Mouse (Mus musculus) embryonic facial prominence, embryonic 12.5 days (tissue): ENCODE results near the gene Msi1. TPM values are rescaled to one million over a fixed set of nuclear protein-coding genes. Genes with fewer than 3 reads are reported as not detected.
"Not testable (repeated sequence)": the region's sequence is repeated elsewhere in the genome, so short reads cannot be mapped to it uniquely, and the experiment has no call there.

Source experiments
- ATAC-seq: fragments of 200-750 bp; cut with Nextera tagmentation; 2 replicates; pipeline ENCODE4 v1.8.0; 2017; ENCODE audit not compliant: insufficient number of reproducible peaks, insufficient read depth, low FRiP score, low TSS enrichment
- H3K27ac ChIP-seq: fragments of 300-500 bp; sonication (generic); 2 replicates; pipeline ENCODE4 v1.5.1; 2016; ENCODE audit warnings: mild to moderate bottlenecking
- H3K27me3 ChIP-seq: fragments of 300-500 bp; sonication (generic); 2 replicates; pipeline ENCODE4 v1.6.1; 2016; ENCODE audit warnings: mild to moderate bottlenecking, moderate library complexity
- H3K36me3 ChIP-seq: fragments of 300-500 bp; sonication (generic); 2 replicates; pipeline ENCODE4 v1.6.1; 2016; ENCODE audit warnings: mild to moderate bottlenecking
- H3K4me1 ChIP-seq: fragments of 300-500 bp; sonication (generic); 2 replicates; pipeline ENCODE4 v1.6.1; 2016
- H3K4me2 ChIP-seq: fragments of 300-500 bp; sonication (generic); replicated peaks from 2 replicates; pipeline ENCODE4 v1.6.1; 2016; ENCODE audit warnings: mild to moderate bottlenecking, moderate library complexity
- H3K4me3 ChIP-seq: fragments of 300-500 bp; sonication (generic); 2 replicates; pipeline ENCODE4 v1.5.1; 2016; ENCODE audit warnings: mild to moderate bottlenecking
- H3K9ac ChIP-seq: fragments of 300-500 bp; sonication (generic); 2 replicates; pipeline ENCODE4 v1.6.1; 2016; ENCODE audit warnings: mild to moderate bottlenecking, moderate library complexity
- H3K9me3 ChIP-seq: fragments of 300-500 bp; sonication (generic); 2 replicates; pipeline ENCODE4 v1.6.1; 2016; ENCODE audit warnings: mild to moderate bottlenecking, moderate library complexity
- WGBS: fragments of 180-500 bp; shearing (Covaris S2); methylation state at CpG from one replicate; pipeline ENCODE4 v1.1.7; 2016; 5-methylcytosine and 5-hydroxymethylcytosine counted together
- polyA plus RNA-seq: library from polyadenylated mRNA; unstranded; fragments of >200 nt; fragmentation: Nextera tagmentation; extraction: Ambion mirVana; gene quantifications from 2 replicates; pipeline ENCODE4 v1.2.1, GENCODE M21; 2016

Gene Msi1
- polyA plus RNA-seq, 1 experiment from 2014 or later, result 40.2 TPM

DNA sequence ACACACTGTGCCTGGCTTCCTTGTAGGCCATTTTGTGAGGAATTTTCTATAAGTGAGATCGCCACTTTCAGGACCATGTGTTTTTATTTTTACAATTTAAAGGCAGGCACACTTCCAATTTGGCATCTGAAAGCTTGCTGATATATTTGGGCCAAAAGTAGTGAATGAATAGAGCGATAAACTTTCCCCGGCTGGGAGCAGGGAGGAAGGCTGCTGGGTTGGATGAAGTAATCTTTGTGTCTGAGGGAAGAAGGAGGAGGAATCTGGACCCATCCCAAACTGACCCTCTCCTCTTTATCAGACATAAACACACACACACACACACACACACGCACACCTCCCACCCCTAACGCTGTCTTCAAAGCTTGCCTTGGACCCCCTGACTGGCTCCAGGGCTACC lies 64.0 kb downstream of the Msi1 start:
- no peaks in the 10 kb centered on the region for H3K9me3 ChIP-seq
- no peaks in the 10 kb centered on the region for H3K36me3 ChIP-seq
- no peak overlapping the region for H3K4me3 ChIP-seq
- peaks cover 29% of the 10 kb centered on the region for H3K4me1 ChIP-seq
- H3K27ac ChIP-seq, result peak overlapping the region; percentile 80
- ATAC-seq, result no peak
- H3K4me2 ChIP-seq, result no peak overlapping the region
- H3K27me3 ChIP-seq, result no peaks in the 10 kb centered on the region
- 33% methylated on average over 5 of the region's 5 CpGs for WGBS
- peak overlapping the region; percentile 36; the same call in 1 of the 2 replicates for H3K9ac ChIP-seq

DNA sequence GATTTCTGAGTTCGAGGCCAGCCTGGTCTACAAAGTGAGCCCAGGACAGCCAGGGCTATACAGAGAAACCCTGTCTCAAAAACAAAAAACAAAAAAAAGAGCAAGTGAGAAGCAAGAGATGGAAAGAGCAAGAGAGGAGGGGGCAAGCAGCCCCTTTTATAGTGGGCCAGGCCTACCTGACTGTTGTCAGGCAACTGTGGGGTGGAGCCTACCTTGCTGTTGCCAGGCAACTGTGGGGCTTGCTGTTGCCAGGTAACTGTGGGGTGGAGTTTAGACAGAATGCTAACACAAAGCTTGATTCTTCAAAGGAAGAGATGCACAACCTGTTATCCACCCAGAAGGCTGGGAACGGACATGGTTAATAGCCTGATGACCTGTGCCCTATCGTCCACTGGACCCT lies 66.2 kb downstream of the Msi1 start:
- H3K9me3 ChIP-seq, H3K27ac ChIP-seq, ATAC-seq, H3K27me3 ChIP-seq, H3K36me3 ChIP-seq, H3K9ac ChIP-seq, H3K4me3 ChIP-seq, H3K4me2 ChIP-seq: not testable (repeated sequence)
- H3K4me1 ChIP-seq, result peaks cover 29% of the 10 kb centered on the region
- 85% methylated on average over 3 of the region's 3 CpGs for WGBS

DNA sequence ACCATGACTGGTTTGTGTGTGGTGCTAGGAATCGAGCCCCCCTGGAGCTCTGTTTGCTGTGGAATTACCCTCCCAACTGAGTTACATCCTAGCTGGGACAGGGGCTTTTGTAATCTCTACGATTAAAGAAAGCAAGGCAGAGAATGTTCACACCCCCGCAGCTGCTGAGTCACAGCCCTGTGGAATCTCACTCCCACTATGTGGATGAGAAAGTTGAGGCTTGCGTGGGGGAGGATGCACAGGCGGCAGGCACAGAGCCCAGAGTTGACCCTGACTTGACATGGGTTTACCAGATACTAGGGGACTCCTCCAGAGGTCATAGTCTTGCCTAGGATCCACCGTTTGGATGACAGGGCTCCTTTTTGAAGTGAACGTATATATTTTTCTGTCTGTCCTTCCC lies 67.6 kb downstream of the Msi1 start:
- no peaks in the 10 kb centered on the region for H3K36me3 ChIP-seq
- H3K4me3 ChIP-seq, result no peak overlapping the region
- H3K9ac ChIP-seq, result no peak overlapping the region
- H3K27ac ChIP-seq, result no peak overlapping the region
- WGBS, result 84% methylated on average over 7 of the region's 7 CpGs
- ATAC-seq, result no peak
- peaks cover 21% of the 10 kb centered on the region for H3K4me1 ChIP-seq
- no peaks in the 10 kb centered on the region for H3K9me3 ChIP-seq
- H3K4me2 ChIP-seq, result no peak overlapping the region
- H3K27me3 ChIP-seq, result no peaks in the 10 kb centered on the region

DNA sequence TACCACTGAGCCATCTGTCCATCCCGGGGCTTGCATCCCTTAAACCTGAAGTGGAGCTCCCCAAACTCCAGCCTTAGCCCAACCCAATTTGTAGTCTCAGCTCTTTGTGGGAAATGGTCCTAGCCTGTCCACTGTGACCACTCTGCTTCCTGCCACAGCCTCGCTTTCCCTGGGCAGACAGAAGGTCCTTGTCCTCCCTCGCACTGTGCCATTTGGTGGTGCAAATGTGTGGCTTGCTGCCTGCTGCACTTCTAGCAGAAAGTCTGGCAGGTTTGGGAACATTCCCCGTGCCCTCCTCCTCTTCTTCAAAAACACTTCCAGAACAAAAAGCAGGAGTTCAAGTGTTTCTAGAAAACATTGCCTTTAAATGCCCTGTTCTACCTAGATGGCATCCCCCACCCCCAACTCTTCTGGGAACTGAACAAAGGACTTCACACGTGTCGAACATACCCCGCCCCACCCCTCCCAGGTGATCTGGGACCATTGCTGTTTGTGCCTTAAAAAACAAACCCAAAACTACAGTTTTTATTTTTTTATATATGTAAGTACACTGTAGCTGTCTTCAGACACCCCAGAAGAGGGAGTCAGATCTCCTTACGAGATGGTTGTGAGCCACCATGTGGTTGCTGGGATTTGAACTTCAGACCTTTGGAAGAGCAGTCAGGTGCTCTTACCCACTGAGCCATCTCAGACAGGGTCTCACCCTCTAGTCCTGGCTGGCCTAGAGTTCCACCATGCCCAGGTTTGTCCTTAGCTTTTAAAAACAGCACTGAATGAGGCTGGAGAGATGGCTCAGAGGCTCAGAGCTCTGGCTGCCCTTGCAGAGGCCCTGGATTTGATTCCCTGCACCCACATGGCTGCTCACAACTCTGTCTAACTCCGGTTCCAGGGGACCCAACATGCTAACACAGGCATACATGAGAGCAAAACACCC lies 69.2 kb downstream of the Msi1 start:
- Histone ChIP-seq H3K9me3 (no peaks in the 10 kb centered on the region), H3K4me1 (peaks cover 8% of the 10 kb centered on the region; the same call in 1 of the 2 replicates), H3K27me3 (no peaks in the 10 kb centered on the region), H3K4me3 (no peak overlapping the region), H3K9ac (no peak overlapping the region), H3K36me3 (no peaks in the 10 kb centered on the region), H3K4me2 (no peak overlapping the region), H3K27ac (no peak overlapping the region)
- 49% methylated on average over 9 of the region's 9 CpGs for WGBS
- no peak for ATAC-seq

DNA sequence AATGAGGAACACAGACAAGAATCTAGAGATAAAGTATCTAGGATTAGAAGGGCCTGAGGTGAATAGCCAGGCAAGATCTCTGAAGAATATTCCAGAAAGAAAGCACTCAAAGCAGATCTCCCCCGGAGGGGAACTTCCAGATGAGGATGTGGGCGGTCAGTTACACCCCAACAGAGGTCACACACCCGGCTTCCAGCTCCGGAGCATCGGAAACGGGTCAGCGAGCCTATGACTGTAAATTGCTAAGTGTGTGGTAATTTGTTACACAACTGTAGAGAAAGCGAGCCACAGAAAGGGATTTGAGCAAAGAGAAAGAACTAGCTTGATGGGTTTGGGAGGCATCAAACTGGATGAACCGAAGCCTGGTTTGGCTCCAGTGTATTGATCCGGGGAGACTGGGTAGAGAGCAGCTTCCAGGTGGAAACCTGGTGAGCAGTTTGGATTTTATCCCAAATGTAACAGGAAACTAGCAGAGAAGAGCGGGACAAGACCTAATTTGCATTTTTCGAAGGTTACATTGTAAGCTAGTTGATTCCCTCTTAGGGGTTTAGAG lies 71.1 kb downstream of the Msi1 start:
- H3K27ac ChIP-seq, result no peak overlapping the region
- no peak overlapping the region for H3K4me2 ChIP-seq
- no peaks in the 10 kb centered on the region for H3K36me3 ChIP-seq
- H3K9me3 ChIP-seq, result no peaks in the 10 kb centered on the region
- 74% methylated on average over 12 of the region's 12 CpGs for WGBS
- H3K27me3 ChIP-seq, result no peaks in the 10 kb centered on the region
- no peaks in the 10 kb centered on the region for H3K4me1 ChIP-seq
- no peak overlapping the region for H3K4me3 ChIP-seq
- ATAC-seq, result no peak
- no peak overlapping the region for H3K9ac ChIP-seq

DNA sequence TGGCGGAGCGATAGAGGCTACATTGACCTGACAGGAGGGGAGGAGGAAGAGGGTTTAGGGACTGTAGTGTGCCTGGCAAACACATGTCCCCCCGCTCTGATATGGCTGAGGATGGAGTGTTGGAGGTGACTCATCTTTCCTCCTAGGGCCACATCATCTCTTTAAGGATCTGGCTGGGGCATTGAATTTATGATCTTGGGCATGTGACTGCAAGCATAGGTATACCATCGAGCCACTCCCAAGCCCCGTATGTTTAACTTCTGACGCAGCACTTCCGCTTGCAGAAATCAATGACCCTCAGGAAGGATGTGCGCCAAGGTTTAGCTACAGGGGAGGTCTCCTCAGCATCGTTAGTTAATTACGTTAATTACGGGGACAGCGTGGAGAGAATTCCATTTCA lies 73.6 kb downstream of the Msi1 start:
- Histone ChIP-seq H3K4me3 (no peak overlapping the region), H3K36me3 (no peaks in the 10 kb centered on the region), H3K9me3 (no peaks in the 10 kb centered on the region), H3K4me1 (peaks cover 10% of the 10 kb centered on the region), H3K27me3 (no peaks in the 10 kb centered on the region), H3K27ac (no peak overlapping the region), H3K9ac (no peak overlapping the region; the same call in 1 of the 2 replicates), H3K4me2 (no peak overlapping the region)
- 50% methylated on average over 12 of the region's 12 CpGs for WGBS
- ATAC-seq, result no peak

Other genes starting within 250 kb of the Msi1 start
- gene Cabp1, start 235.2 kb upstream of the Msi1 start, polyA plus RNA-seq, result 2.6 and 4.7 TPM in 2 replicates
- 82.1 and 93.4 TPM in 2 replicates for gene Pop5, start 193.8 kb upstream of the Msi1 start, polyA plus RNA-seq
- 184 and 187 TPM in 2 replicates for gene Rnf10, start 156.7 kb upstream of the Msi1 start, polyA plus RNA-seq
- 45.5 and 46.2 TPM in 2 replicates for gene Coq5, start 149.9 kb upstream of the Msi1 start, polyA plus RNA-seq
- gene Dynll1, start 128.6 kb upstream of the Msi1 start, polyA plus RNA-seq, result 1,589 and 1,712 TPM in 2 replicates
- 418 and 420 TPM in 2 replicates for gene Srsf9, start 102.4 kb upstream of the Msi1 start, polyA plus RNA-seq
- gene Gatc, start 88.4 kb upstream of the Msi1 start, polyA plus RNA-seq, result 29.0 and 30.0 TPM in 2 replicates
- gene Triap1, start 88.4 kb upstream of the Msi1 start, polyA plus RNA-seq, result 55.5 and 56.7 TPM in 2 replicates
- 652 and 721 TPM in 2 replicates for gene Cox6a1, start 80.6 kb upstream of the Msi1 start, polyA plus RNA-seq
- gene Pla2g1b, start 36.7 kb downstream of the Msi1 start, polyA plus RNA-seq, result not detected in 2 replicates
- gene Sirt4, start 55.1 kb downstream of the Msi1 start, polyA plus RNA-seq, result 23.2 and 25.9 TPM in 2 replicates
- 46.8 and 47.1 TPM in 2 replicates for gene Pxn, start 77.1 kb downstream of the Msi1 start, polyA plus RNA-seq
- gene Rplp0, start 129.9 kb downstream of the Msi1 start, polyA plus RNA-seq, result 1,232 and 1,233 TPM in 2 replicates
- gene Gcn1l1, start 135.7 kb downstream of the Msi1 start, polyA plus RNA-seq, result 56.1 and 57.9 TPM in 2 replicates
- 18.5 and 20.5 TPM in 2 replicates for gene Rab35, start 202.3 kb downstream of the Msi1 start, polyA plus RNA-seq